Mouse (Mus musculus) lung, embryonic 14.5 days (tissue): ENCODE data around the gene Eloa. TPM values are rescaled to one million over a fixed set of nuclear protein-coding genes. Genes with fewer than 3 reads are reported as not detected.

Experiments
- ATAC-seq: fragments of 200-750 bp; cut with Nextera tagmentation; 2 replicates; pipeline ENCODE4 v1.8.0; 2017; ENCODE audit warnings: mild to moderate bottlenecking, moderate TSS enrichment, moderate library complexity; ENCODE audit not compliant: insufficient read depth
- DNase-seq: peaks from one replicate; pipeline ENCODE4 v3.0.0-alpha.2; 2015
- H3K27ac ChIP-seq: fragments of 300-500 bp; sonication (generic); 2 replicates; pipeline ENCODE4 v1.5.1; 2014; ENCODE audit warnings: low read depth, mild to moderate bottlenecking, moderate library complexity
- H3K27me3 ChIP-seq: fragments of 300-500 bp; sonication (generic); 2 replicates; pipeline ENCODE4 v1.6.1; 2014; ENCODE audit warnings: low read length, control low read depth; ENCODE audit not compliant: insufficient read depth
- H3K36me3 ChIP-seq: fragments of 300-500 bp; sonication (generic); 2 replicates; pipeline ENCODE4 v1.6.1; 2014; ENCODE audit warnings: control low read depth; ENCODE audit not compliant: insufficient read depth
- H3K4me1 ChIP-seq: fragments of 300-500 bp; sonication (generic); 2 replicates; pipeline ENCODE4 v1.6.1; 2014; ENCODE audit warnings: antibody characterized with exemption, control low read depth; ENCODE audit not compliant: insufficient read depth
- H3K4me2 ChIP-seq: fragments of 300-500 bp; sonication (generic); 2 replicates; pipeline ENCODE4 v1.6.1; 2014; ENCODE audit warnings: mild to moderate bottlenecking
- H3K4me3 ChIP-seq: fragments of 300-500 bp; sonication (generic); 2 replicates; pipeline ENCODE4 v1.5.1; 2014; ENCODE audit warnings: low read depth, low read length
- H3K9ac ChIP-seq: fragments of 300-500 bp; sonication (generic); 2 replicates; pipeline ENCODE4 v1.6.1; 2014
- H3K9me3 ChIP-seq: fragments of 300-500 bp; sonication (generic); 2 replicates; pipeline ENCODE4 v1.6.1; 2016; ENCODE audit warnings: low read depth, low read length, control low read depth
- CTCF ChIP-seq: IDR thresholded peaks from 2 replicates; pipeline ENCODE4 v1.5.1; 2016; ENCODE audit warnings: antibody characterized with exemption, low read depth
- WGBS: fragments of 180-500 bp; shearing (Covaris S2); extraction: QIAGEN DNeasy Blood & Tissue Kit; methylation state at CpG from one replicate; pipeline ENCODE4 v1.1.7; 2014; 5-methylcytosine and 5-hydroxymethylcytosine counted together
- polyA plus RNA-seq: library from polyadenylated mRNA; unstranded; fragments of >200 nt; fragmentation: Nextera tagmentation; extraction: Ambion mirVana; gene quantifications from 2 replicates; pipeline ENCODE4 v1.2.1, GENCODE M21; 2014

Gene Eloa
- polyA plus RNA-seq, 1 experiment from 2014 or later, result 41.8 TPM

DNA sequence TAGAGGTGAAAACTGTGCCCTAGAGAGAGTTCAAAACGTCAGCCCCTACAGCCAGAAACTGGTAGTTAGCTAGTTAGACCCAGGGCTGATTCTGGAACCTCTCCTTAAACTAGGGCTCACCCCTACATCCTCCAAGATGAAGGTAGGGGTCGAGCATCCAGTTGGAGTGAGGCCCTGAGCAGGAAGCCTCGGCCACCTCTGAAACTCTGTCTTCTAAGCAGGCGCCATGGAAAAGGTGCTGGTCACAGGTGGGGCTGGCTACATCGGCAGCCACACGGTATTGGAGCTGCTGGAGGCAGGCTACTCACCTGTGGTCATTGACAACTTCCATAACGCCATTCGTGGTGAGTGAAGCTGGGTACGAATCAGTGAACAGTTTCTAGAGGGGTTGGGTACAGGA is 56.5 kb downstream of the Eloa start:
- H3K27ac ChIP-seq, result no peak overlapping the region
- peak overlapping the region; percentile 96 for H3K4me2 ChIP-seq
- no peaks in the 10 kb centered on the region for H3K9me3 ChIP-seq
- H3K4me3 ChIP-seq, result no peak overlapping the region
- no peaks in the 10 kb centered on the region for H3K27me3 ChIP-seq
- 0 out of 2 replicates have a peak, but pooled peaks cover 3% of the 10 kb centered on the region for H3K4me1 ChIP-seq
- TF ChIP-seq CTCF, result no peak
- 80% methylated on average over 9 of the region's 9 CpGs for WGBS
- H3K9ac ChIP-seq, result no peak overlapping the region
- H3K36me3 ChIP-seq, result peaks cover 62% of the 10 kb centered on the region
- ATAC-seq, result no peak
- DNase-seq, result no peak

DNA sequence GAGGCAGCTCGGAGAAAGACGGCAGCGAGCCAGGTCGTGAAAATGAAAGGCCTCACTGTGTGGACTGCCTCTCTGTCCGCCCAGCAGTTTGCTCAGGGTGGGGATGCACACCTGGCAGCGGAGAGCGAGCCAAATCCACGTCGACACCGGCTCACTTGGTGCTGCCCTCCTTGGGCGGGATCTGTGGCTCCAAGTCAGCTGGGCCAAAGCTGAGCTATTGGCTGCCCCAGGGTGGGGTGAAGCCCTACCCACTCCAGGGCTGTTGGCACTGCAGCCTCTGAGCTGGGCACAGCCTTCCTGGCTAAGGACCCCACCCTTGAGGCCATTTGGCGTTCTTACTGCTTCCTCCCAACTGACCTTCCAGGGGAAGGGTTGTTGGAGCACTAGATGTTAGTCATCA is 57.1 kb downstream of the Eloa start:
- Histone ChIP-seq H3K4me1 (0 out of 2 replicates have a peak, but pooled peaks cover 3% of the 10 kb centered on the region), H3K4me3 (peak overlapping the region; percentile 76), H3K36me3 (peaks cover 59% of the 10 kb centered on the region), H3K27ac (peak overlapping the region; percentile 32; the same call in 1 of the 2 replicates), H3K27me3 (no peaks in the 10 kb centered on the region), H3K4me2 (peak overlapping the region; percentile 96), H3K9ac (peak overlapping the region; percentile 78), H3K9me3 (no peaks in the 10 kb centered on the region)
- 0 out of 2 replicates have a peak, but pooled peaks have one; percentile 3 for ATAC-seq
- WGBS, result 2% methylated on average over 12 of the region's 12 CpGs
- peak; percentile 52 for DNase-seq
- TF ChIP-seq CTCF, result no peak; the same call in 1 of the 2 replicates

DNA sequence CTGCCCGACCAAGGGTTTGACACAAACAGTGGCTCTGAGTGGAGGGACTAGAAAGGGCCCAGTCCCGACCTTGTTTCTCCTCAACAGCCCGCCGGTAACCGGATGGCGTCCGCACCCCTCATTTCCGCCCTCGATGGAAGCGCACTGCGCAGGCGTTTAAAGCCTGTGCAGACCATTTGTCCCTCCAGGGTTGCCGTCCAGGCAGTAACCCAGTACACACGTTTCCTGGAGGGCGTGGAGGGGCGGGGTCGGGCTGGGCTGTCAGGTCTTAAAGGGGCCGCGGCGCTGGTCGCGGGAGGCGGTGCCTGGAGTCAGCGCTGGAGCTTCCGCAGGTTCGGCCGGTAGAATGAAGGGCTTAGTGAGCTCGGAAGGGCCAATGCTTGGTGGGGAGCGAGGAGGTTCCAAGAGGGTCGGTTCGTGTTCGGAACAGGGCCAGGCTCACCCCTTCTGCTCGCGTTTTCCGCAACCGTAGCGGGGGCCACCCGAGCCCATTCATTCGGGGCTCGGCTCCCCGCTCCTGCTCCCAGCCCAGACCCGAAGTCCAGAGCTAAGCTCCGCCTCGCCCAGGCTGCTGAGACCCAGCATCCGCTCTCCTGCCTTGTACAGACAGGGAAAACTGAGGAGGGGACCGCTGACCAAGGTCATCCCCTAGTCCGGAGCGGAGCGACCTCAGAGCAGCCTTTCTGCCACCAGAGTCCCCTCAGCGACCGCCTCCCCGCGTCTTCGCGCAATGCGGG is 57.9 kb downstream of the Eloa start, which contains the start of gene Gale:
Gale (plus strand) TSS at position 271 of the 737 bp plus-strand sequence.
- peak; percentile 98 for DNase-seq
- 0 out of 2 replicates have a peak, but pooled peaks cover 3% of the 10 kb centered on the region for H3K4me1 ChIP-seq
- TF ChIP-seq CTCF, result no peak
- no peaks in the 10 kb centered on the region for H3K9me3 ChIP-seq
- H3K27me3 ChIP-seq, result no peaks in the 10 kb centered on the region
- H3K9ac ChIP-seq, result peak within 1 kb of the TSS; percentile 78
- H3K4me2 ChIP-seq, result peak within 1 kb of the TSS; percentile 96
- peaks cover 57% of the 10 kb centered on the region for H3K36me3 ChIP-seq
- ATAC-seq, result peak; percentile 94
- WGBS, result under 1% methylated on average over 56 of the region's 56 CpGs
- peak within 1 kb of the TSS; percentile 91 for H3K27ac ChIP-seq
- H3K4me3 ChIP-seq, result peak within 1 kb of the TSS; percentile 76

DNA sequence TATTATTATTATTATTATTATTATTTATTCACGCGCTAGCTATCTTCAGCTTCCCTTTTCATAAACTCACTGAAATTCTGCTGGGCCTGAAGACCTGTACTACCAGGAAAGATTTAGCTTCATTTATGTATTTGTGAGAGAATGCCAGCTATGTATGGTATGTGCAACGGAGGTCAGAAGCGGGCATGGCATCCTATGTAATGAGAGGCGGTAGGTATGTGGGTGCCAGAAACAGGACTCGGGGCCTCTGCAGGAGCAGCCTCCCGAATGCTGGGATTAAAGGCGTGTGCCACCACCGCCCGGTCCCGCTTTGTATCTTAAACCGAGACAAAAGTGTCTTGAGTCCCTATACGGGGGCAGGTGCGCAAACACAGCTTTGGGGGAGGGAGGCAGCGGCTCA is 58.6 kb downstream of the Eloa start:
- Histone ChIP-seq H3K36me3 (peaks cover 56% of the 10 kb centered on the region), H3K27me3 (no peaks in the 10 kb centered on the region), H3K4me3 (peak overlapping the region; percentile 76), H3K9me3 (no peaks in the 10 kb centered on the region), H3K4me2 (peak overlapping the region; percentile 96), H3K9ac (peak overlapping the region; percentile 78), H3K4me1 (0 out of 2 replicates have a peak, but pooled peaks cover 3% of the 10 kb centered on the region), H3K27ac (peak overlapping the region; percentile 91)
- ATAC-seq (peak; percentile 5; the same call in 1 of the 2 replicates), DNase-seq (peak; percentile 43)
- 5% methylated on average over 15 of the region's 15 CpGs for WGBS
- no peak for TF ChIP-seq CTCF

DNA sequence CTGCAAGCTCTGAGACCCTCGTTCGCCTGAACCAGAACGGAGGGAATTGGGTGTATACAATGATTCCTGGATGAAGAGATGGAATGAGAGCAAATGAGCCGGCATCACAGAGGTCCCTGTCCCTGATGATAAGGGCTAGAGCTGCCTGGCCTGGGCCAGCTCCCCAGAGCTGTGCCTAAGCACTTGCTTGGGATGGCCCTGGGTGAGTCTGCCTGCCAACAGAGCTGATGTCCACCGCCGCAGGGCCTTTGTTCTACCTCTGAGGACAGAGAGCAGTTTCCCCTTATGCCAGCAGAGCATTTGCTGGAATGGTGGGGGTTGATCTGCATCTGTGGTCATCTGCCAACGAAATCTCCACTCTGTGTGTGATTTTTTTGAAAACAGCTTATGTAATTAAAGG is 59.4 kb downstream of the Eloa start:
- Histone ChIP-seq H3K4me2 (no peak overlapping the region), H3K4me3 (no peak overlapping the region), H3K27me3 (no peaks in the 10 kb centered on the region), H3K27ac (no peak overlapping the region), H3K36me3 (peaks cover 56% of the 10 kb centered on the region), H3K9me3 (no peaks in the 10 kb centered on the region), H3K9ac (peak overlapping the region; percentile 4; the same call in 1 of the 2 replicates), H3K4me1 (0 out of 2 replicates have a peak, but pooled peaks cover 3% of the 10 kb centered on the region)
- WGBS, result 85% methylated on average over 7 of the region's 7 CpGs
- no peak for TF ChIP-seq CTCF
- ATAC-seq (no peak), DNase-seq (no peak)

DNA sequence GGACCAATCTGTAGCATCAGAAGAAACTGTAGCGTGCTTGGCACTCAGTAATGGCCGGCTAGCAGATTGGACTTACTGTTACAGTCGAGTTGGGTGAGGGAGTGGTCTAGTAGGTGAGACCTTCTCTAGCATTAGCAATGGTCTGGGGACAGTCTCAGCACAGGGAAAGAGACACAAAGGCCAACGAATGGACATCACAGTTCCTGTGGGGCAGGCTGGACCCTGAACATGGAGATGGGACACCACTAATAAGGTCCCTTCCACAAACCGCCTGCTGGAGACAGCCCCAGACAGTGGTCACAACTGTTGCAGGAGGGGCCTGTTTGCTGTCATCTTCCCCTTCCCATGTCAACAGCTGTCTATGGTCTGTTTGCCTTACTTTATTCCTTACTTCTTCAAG is 59.9 kb downstream of the Eloa start:
- no peak for ATAC-seq
- DNase-seq, result no peak
- H3K9me3 ChIP-seq, result no peaks in the 10 kb centered on the region
- no peaks in the 10 kb centered on the region for H3K27me3 ChIP-seq
- peaks cover 52% of the 10 kb centered on the region for H3K36me3 ChIP-seq
- 90% methylated on average over 5 of the region's 5 CpGs for WGBS
- no peak overlapping the region for H3K4me3 ChIP-seq
- no peak overlapping the region for H3K9ac ChIP-seq
- 0 out of 2 replicates have a peak, but pooled peaks cover 3% of the 10 kb centered on the region for H3K4me1 ChIP-seq
- H3K27ac ChIP-seq, result no peak overlapping the region
- TF ChIP-seq CTCF, result no peak
- no peak overlapping the region for H3K4me2 ChIP-seq

DNA sequence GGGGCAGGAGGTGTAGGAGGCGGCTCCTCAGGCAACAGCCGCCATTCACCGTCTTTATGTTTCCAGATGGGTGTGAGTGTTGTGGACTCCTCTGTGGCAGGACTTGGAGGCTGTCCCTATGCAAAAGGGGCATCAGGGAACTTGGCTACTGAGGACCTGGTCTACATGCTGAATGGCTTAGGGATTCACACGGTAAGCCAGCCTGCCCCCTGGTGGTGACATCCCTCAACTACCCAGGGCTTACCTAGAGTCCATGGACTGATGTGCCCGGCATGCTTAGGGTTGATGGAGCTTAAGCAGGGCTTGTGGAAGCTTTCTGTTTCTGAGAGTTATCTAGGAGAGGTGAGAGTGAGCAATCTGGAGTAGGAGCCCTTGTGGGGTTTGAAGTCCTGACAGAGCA is 60.8 kb downstream of the Eloa start:
- Histone ChIP-seq H3K9me3 (no peaks in the 10 kb centered on the region), H3K4me1 (0 out of 2 replicates have a peak, but pooled peaks cover 3% of the 10 kb centered on the region), H3K27ac (no peak overlapping the region), H3K27me3 (no peaks in the 10 kb centered on the region), H3K36me3 (peaks cover 50% of the 10 kb centered on the region), H3K9ac (no peak overlapping the region), H3K4me2 (no peak overlapping the region), H3K4me3 (no peak overlapping the region)
- TF ChIP-seq CTCF, result peak; percentile 96
- DNase-seq (peak; percentile 92), ATAC-seq (no peak)
- WGBS, result 22% methylated on average over 5 of the region's 5 CpGs
